Mouse (Mus musculus) embryo, embryonic 10 days (tissue): Measurements from ENCODE around the gene Inpp5k.

Experiments
- DNase-seq: peaks from one replicate; pipeline ENCODE4 v3.0.0-alpha.2; 2015; ENCODE audit warnings: low spot score

The Inpp5k gene

GRCm38 (mm10) chr11:75620136-75620780 is 10.5 kb upstream of the Inpp5k start:
- DNase-seq: no peak

GRCm38 (mm10) chr11:75621426-75621825 is 9.4 kb upstream of the Inpp5k start:
- no peak for DNase-seq

- DNase-seq: no peak
These were observed 8.0 kb upstream of the Inpp5k start for GRCm38 (mm10) chr11:75622588-75623329.

DNA sequence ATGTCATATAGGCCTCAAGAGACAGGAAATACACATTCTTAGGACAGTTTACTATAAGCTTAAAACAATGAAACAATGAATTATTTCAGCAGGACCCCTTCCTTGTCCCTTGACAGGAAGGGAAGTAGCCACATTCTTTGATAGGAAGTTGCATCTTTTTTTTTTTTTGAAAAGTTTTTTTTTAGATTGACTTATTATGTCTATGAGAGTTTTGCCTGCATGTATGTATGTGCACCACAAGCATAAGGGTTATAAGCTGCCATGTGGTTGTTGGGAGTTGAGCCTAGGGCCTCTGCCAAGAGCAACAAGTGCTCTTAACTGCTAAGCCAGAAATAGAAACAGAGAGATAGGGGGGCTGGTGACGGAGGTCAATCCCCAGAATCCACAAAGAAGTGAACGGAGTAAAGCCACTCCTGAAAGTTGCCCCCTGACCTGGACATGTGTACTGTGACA is 6.7 kb upstream of the Inpp5k start:
- DNase-seq: no peak

DNA sequence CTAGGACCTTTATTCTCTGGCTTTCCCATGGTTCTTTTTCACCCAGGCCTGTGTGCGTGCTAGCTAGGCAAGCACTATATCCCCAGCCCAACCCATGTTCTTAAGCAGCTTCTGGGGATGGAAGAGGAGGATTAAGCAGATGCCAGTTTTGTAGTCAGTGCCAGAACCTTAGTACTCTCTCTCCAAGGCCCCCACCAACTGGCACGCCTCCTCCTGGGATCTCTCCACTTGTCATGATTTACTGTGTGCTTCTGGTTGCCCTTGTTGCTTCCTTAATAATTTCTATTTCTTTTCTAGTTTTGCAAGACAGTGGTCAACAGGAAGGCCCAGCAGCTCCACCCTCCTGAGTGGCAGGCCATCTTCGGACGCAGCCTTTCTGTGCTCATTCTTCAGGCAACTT is 5.0 kb upstream of the Inpp5k start:
- no peak for DNase-seq

- DNase-seq: no peak
These were observed 690 bp upstream of the Inpp5k start for GRCm38 (mm10) chr11:75630098-75630497.

DNA sequence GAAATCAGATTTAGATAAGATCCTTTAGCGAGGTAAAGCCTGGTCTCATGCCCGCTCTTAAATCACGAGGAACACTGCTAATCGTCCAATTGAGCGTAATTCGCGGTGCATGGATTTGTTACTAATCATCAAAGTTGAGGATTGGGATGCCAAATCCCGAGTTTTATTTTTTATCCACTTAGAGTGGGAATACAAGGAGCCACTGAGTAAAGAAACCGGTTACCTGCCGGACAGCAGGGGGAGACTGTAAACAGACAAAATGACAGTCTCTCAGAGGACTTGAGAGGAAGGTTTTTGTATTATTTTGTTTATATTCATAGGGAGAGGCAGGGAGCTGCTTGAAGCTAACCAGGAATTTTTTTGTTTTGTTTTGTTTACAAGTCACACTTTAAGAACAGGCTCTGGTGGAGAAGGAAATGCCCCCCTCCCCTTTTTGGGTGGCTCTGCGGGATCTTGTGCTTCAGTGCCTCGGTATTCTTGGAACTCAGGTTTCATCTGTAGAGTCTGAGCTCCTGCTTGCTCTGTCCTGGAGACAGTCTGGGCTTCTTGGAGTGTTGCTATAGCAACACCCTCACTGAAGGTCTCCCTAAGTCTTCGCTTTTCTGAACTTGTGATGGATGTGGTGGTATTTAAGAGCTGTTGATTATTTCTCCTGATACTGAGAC is 905 bp downstream of the Inpp5k start:
- no peak for DNase-seq

DNA sequence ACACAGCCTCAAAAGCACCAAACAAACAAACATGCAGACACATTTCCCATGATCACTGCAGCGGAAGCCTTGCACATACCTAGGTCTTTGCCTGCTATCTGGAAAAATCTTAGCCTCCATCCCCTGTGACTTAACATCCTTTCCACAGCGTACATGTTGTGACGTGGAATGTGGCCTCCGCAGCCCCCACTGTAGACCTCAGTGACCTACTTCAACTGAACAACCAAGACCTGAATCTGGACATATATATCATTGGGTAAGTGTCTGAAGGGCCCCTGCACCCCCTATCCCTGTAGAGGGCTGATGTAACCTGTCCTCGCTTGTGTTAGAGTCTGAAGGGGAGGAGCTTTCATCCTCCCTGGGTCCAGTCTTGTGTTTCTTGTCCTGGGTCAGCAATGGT is 2.1 kb downstream of the Inpp5k start:
- DNase-seq: no peak

- no peak for DNase-seq
These were observed 4.0 kb downstream of the Inpp5k start for GRCm38 (mm10) chr11:75634801-75635200.

DNA sequence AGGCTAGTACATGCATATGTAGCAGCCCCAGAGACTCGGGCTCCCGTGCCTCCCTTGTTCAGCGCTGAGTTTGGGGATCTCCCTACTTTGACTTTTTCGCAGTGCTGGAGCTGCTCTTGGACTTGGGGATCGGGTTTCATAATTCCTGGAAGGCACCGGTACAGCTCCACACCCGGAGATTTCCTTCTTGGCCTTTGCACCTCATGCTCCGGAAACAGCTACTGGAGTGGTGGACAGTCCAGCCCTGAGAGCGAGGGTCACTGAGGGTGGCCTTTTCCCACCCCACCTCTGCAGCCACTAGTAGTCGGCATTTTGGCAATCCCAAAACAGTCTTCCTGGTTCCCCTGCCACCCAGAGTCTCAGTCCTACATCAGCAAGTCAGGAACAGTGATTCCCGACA is 4.5 kb downstream of the Inpp5k start:
- DNase-seq: no peak

GRCm38 (mm10) chr11:75643323-75643722 is 12.5 kb downstream of the Inpp5k start:
- no peak for DNase-seq

GRCm38 (mm10) chr11:75644684-75645083 is 13.9 kb downstream of the Inpp5k start:
- no peak for DNase-seq

DNA sequence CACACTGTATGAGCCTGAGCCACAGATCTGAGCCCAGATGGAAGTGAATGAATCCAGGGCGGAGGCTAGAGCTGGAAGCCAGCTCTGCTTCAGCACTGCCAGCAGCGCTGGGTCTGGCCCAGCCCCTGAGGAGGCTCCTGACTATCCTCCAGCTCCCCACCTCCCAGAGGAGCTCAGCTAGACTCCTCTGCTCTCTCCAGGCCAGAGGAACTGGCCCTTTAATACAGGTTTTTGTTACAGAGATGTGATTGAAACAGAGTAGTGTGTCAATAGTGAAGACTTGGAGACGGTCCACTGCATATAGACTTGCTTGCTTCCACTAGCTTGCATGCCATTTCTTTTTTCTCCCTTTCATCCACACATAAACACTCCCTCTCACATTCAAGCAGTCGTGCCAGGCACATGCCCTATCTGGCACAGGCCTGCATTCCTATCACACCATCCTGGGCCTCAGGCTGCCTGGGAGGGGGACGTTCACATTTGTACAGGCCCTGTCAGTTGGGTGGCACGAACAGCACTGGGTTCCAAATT is 17.0 kb downstream of the Inpp5k start:
- DNase-seq: no peak

- DNase-seq: no peak
These were observed 18.4 kb downstream of the Inpp5k start for GRCm38 (mm10) chr11:75649155-75649561.

- peak; percentile 21 for DNase-seq
These were observed 19.5 kb downstream of the Inpp5k start, which contains the start of gene Myo1c for GRCm38 (mm10) chr11:75650311-75650710. Gene Myo1c (plus strand): TSS chr11:75650504.

GRCm38 (mm10) chr11:75650958-75651425 is 20.2 kb downstream of the Inpp5k start:
- no peak for DNase-seq

DNA sequence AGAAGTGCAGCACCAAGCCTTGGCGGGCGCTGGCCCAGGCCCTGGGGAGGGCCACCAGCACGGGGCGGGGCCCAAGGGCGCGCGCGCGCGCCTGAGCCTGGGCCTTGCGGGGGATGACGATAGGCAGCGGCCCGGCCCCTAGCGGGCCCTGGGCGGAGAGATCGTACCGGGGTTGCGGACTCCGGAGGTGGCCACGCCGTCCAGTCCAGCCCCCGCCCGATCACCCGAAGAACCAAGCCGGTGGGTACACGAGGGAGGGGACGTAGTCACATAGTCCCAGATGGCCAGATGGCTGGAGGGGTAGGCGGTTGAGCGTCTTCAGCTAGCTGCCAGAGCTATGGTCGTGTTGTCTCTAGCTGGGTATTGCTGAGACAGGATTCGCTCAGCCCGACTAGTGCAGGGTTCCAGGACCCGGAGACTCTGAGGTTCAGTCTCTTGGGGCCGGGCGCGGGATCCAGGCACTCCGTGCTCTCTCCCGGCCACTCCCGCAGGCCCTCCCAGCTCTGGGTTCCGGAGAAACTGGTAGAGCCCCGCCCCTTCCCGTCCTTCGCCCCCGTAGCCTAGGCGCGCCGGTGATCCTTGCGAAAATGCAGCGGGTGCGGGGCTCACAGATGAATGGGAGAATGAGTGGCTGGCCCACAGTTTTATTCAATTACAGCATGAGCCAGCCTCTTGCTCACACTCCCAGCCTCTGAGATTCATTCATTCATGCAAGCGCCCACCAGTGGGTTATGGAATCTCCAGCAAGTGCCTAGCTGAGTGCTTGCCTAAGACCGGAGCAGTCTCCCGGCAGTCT is 20.8 kb downstream of the Inpp5k start:
- peak; percentile 66 for DNase-seq

DNA sequence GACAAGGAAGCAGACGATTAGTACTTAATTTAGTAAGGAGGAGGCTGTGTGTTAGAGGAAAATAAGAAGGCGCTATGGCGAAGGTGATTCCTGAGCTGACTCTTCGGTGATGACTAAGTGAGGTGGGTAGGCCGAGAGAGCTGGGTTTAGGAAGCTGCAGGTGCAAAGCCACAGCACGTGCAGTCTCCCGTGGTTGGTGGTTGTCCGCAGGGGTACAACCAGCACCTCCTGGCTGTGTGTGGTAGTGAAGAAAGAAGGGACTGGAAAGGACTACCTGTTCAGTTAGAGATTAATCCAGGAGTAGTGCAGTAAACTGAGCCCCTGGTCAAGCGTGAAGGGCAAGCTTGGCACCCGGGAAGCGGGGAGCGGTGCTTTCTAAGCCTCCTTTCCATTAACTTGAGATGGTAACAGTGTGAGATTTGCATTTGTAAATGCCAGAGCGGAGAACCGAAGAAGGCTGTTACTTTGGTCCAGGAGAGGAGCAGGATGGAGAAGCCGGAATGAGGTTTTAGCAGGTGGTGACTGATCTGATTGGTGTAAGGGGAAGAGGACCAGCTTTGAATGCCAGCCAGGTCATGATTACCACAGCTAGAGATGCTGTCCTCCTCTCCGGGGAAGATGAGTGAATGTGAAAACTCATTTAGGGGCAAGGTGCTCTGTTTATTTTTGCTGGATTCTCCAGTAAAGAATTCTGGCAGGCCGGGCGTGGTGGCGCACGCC is 21.6 kb downstream of the Inpp5k start:
- no peak for DNase-seq

DNA sequence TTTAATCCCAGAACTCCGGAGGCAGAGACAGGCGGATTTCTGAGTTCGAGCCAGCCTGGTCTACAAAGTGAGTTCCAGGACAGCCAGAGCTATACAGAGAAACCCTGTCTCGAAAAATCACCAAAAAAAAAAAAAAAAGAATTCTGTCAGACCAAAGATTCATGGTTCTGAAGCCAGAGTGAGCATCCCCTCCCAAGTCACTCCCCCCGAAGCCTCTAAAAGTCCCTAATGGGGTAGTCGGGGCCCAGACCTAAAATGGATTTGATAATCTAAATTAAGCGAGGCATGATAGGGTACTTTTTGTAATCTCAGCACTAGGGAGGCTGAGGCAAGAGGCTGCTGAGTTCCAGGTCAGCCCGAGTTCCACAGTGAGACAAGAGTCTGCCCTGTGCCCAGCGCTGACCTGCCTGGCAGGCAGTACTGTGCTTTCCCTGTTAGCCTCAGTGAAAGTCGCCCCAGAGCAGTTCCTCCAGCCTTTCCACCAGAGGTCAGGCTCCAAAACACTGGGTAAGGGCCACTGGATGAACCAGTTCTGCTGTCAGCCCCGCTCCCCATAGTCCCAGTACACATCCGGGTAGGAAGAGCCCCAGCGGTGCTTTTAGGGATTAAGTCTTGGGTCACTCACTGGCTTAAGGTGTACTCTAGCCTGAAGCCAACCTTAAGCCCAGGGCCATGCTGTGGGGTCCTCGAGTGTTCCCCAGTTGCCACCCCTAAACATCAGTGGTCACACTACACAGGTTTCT is 22.3 kb downstream of the Inpp5k start:
- peak; percentile 39 for DNase-seq

DNA sequence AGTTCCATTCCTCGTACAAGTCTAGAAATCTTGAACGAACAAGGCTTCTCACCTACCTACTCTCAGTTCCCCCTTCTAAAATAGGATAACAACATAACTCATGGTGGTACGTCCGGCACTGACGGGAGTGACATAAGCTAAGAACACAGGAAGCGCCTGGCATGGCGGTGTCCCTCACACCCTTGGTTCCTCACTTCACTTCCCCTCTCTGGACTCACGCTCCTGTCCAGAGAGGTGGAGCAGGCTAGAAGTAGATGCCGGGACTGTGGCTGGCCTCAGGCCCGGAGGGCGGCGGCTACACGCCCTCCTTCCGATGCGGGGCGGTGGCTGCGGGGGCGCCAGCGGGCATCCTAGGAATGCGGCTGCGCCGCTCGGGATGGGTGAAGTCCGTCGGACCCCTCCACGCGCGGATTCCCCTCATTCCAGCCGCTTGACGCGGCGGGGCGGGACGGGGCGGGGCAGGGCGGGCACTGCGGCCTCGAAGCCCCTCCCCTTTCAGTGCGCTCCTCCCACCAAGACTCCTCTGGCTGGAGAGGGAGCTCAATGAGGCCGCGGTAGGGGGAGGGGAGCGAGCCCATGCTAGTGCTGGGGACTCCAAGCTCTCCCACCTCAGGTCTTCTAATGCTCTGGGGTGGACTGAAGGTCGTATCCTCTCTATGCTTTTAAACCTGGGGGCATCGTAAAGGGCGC is 23.1 kb downstream of the Inpp5k start:
- peak; percentile 93 for DNase-seq
